Comparison of ENCODE assay signal across 12 mouse cellular contexts in genomic region chr3:152142989-152143695, GRCm38 (mm10). TPM values are rescaled to one million over a fixed set of nuclear protein-coding genes. Genes with fewer than 3 reads are reported as not detected.
DNase-seq lines count a peak whose midpoint lies in the region; ATAC-seq and TF ChIP-seq lines count a peak whose summit lies in the region.
"Had no signal": no experiment of that assay in that cellular context is flagged by ENCODE, and none has a peak within 500 bp of the region (broad histone marks: within the 10 kb centered on the region; RNA-seq: fewer than 3 reads in every experiment).

No protein-coding gene starts in this region.

- 46% methylated on average over 6 of the region's 6 CpGs for WGBS in lung, embryonic 16.5 days
- 38% methylated on average over 6 of the region's 6 CpGs for WGBS in heart, embryonic 14.5 days
- 33% methylated on average over 6 of the region's 6 CpGs for WGBS in small intestine, adult 2 months

- no peak for TF ChIP-seq POLR2A in small intestine, adult 2 months (IDR thresholded peaks at IDR 0.05; ENCODE audit: low read depth, low read length)

- H3K9me3 ChIP-seq in lung, embryonic 16.5 days (ENCODE audit: control insufficient read depth, low read length): no peaks in the 10 kb centered on the region
- H3K9me3 ChIP-seq in heart, embryonic 14.5 days (ENCODE audit: control insufficient read depth, low read length): no peaks in the 10 kb centered on the region

- H3K27me3 ChIP-seq in lung, embryonic 16.5 days (ENCODE audit: control insufficient read depth, insufficient read depth, low read depth, low read length): no peaks in the 10 kb centered on the region
- no peaks in the 10 kb centered on the region for H3K27me3 ChIP-seq in heart, embryonic 14.5 days (ENCODE audit: control insufficient read depth, insufficient read depth, low read length)
- H3K27me3 ChIP-seq in small intestine, adult 2 months (ENCODE audit: control insufficient read depth, insufficient read depth, low read length): no peaks in the 10 kb centered on the region

- peak; percentile 37; the same call in 1 of the 2 replicates for ATAC-seq in lung, embryonic 16.5 days (ENCODE audit: low read depth)
- no peak for ATAC-seq in heart, embryonic 14.5 days (ENCODE audit: insufficient number of reproducible peaks, insufficient read depth, low FRiP score, low read depth)
- ATAC-seq in frontal cortex, adult (ENCODE audit: low TSS enrichment): no peak
- ATAC-seq in megakaryocyte, adult 5-6 weeks (ENCODE audit: poor library complexity, severe bottlenecking): no peak
- ATAC-seq: forebrain, embryonic 16.5 days; liver, postnatal 0 days had no signal

- TF ChIP-seq CTCF in small intestine, adult 2 months (IDR thresholded peaks at IDR 0.05; ENCODE audit: extremely low read depth, insufficient read length, insufficient replicate concordance, low read depth, low read length): no peak

- no peak overlapping the region for H3K4me3 ChIP-seq in lung, embryonic 16.5 days (ENCODE audit: low read length)
- no peak overlapping the region for H3K4me3 ChIP-seq in heart, embryonic 14.5 days (ENCODE audit: control insufficient read depth in 1 of 2, insufficient read depth in 1 of 2, low read depth in 1 of 2, low read length in 2 of 2)
- H3K4me3 ChIP-seq in small intestine, adult 2 months (ENCODE audit: low read depth, low read length): no peak overlapping the region

- H3K36me3 ChIP-seq in lung, embryonic 16.5 days (ENCODE audit: control insufficient read depth, insufficient read depth, low read length): no peaks in the 10 kb centered on the region
- no peaks in the 10 kb centered on the region for H3K36me3 ChIP-seq in heart, embryonic 14.5 days (ENCODE audit: control insufficient read depth, insufficient read depth, low read length)
- H3K36me3 ChIP-seq in small intestine, adult 2 months (ENCODE audit: control insufficient read depth, insufficient read depth, low read length): no peaks in the 10 kb centered on the region

- peak overlapping the region; percentile 26; the same call in 1 of the 2 replicates for H3K27ac ChIP-seq in lung, embryonic 16.5 days (ENCODE audit: low read length)
- H3K27ac ChIP-seq in heart, embryonic 14.5 days (replicated peaks in 1 of 2; ENCODE audit: control insufficient read depth in 1 of 2, insufficient read depth in 1 of 2, low read depth in 2 of 2, low read length in 2 of 2): peak overlapping the region; percentile 66 to 95; a peak in 3 of 4 replicates
- H3K27ac ChIP-seq in small intestine, adult 2 months (ENCODE audit: insufficient read depth, low read depth, low read length): peak overlapping the region; percentile 26

- peaks cover 11% of the 10 kb centered on the region; the same call in 1 of the 2 replicates for H3K4me1 ChIP-seq in lung, embryonic 16.5 days (replicated peaks; ENCODE audit: control insufficient read depth, insufficient read depth, low read length)
- H3K4me1 ChIP-seq in heart, embryonic 14.5 days (ENCODE audit: control insufficient read depth in 2 of 2, insufficient read depth in 2 of 2, low read length in 2 of 2): peaks cover 21 to 53% of the 10 kb centered on the region in 2 experiments
- H3K4me1 ChIP-seq in small intestine, adult 2 months (ENCODE audit: control insufficient read depth, insufficient read depth, insufficient read length, low read length): peaks cover 27% of the 10 kb centered on the region

- intact Hi-C loops in heart, postnatal 14 days (cut with DNase I): no loop called here

- DNase-seq in heart, adult 8-10 months (ENCODE audit: low spot score): peak; percentile 74
- no peak for DNase-seq in heart, postnatal 14 days
- no peak for DNase-seq in lung, postnatal 4 days
- DNase-seq: cerebellum, adult 9-11 months; liver, postnatal 0 days; spleen, adult 18-20 months had no signal

- H3K4me2 ChIP-seq in lung, embryonic 16.5 days (ENCODE audit: low read depth, low read length): no peak overlapping the region
- H3K4me2 ChIP-seq in heart, embryonic 14.5 days (ENCODE audit: low read length): no peak overlapping the region

- no peak overlapping the region for H3K9ac ChIP-seq in lung, embryonic 16.5 days (ENCODE audit: low read length)
- no peak overlapping the region for H3K9ac ChIP-seq in heart, embryonic 14.5 days (ENCODE audit: low read length)
- H3K9ac ChIP-seq: liver, postnatal 0 days had no signal

RNA-seq across cellular contexts. Expression of gene Gipc2, which starts 22.9 kb away (rescaled TPM):
- 1 to 10 TPM; 3.0 to 4.8 (median 3.4) TPM for total RNA-seq in heart, adult 8-10 months (2022)
- total RNA-seq in heart, postnatal 14 days (2021): 1 to 10 TPM; 2.1 to 2.9 TPM
- polyA plus RNA-seq in lung, embryonic 16.5 days (2015; fragmentation: Nextera tagmentation; extraction: Ambion mirVana): 12.3 and 13.4 TPM in 2 replicates
- polyA plus RNA-seq in heart, embryonic 14.5 days (2014; fragmentation: Nextera tagmentation; extraction: Ambion mirVana): 2.9 and 4.1 TPM in 2 replicates
- 52.0 and 121 TPM in 2 replicates for polyA plus RNA-seq in small intestine, adult 2 months (2012; rRNA removed)
- total RNA-seq in megakaryocyte, adult 5-6 weeks (2015): not detected in 2 replicates
- total RNA-seq in megakaryocyte, adult 5-6 weeks (2017): 0.44 TPM in 1 of 2 replicates, not detected in the other

Comparison
In these comparisons a context has a peak if more than half of its experiments do, and no peak if none do; other contexts are left out.
1. H3K27ac ChIP-seq: peak in every context shown above with its lines; median percentile 80 in heart, embryonic 14.5 days; 26 in lung, embryonic 16.5 days; 26 in small intestine, adult 2 months.